Mouse (Mus musculus) C2C12 (cell line): Measurements from ENCODE around the gene Aunip. TPM values are rescaled to one million over a fixed set of nuclear protein-coding genes. Genes with fewer than 3 reads are reported as not detected.

Experiments used
- H3K27me3 ChIP-seq: one replicate; pipeline ENCODE4 v1.6.1; 2011; ENCODE audit not compliant: control insufficient read depth, insufficient read depth, insufficient read length
- H3K36me3 ChIP-seq: one replicate; pipeline ENCODE4 v1.6.1; 2011; ENCODE audit not compliant: control insufficient read depth, insufficient read depth
- H3K4me3 ChIP-seq: one replicate; pipeline ENCODE4 v1.5.1; 2011; ENCODE audit warnings: mild to moderate bottlenecking, control low read depth; ENCODE audit not compliant: poor library complexity, insufficient read depth, severe bottlenecking
- H3K79me2 ChIP-seq: one replicate; pipeline ENCODE4 v1.6.1; 2011; ENCODE audit not compliant: control insufficient read depth, insufficient read depth
- H3K79me3 ChIP-seq: one replicate; pipeline ENCODE4 v1.6.1; 2011; ENCODE audit warnings: low read depth, control low read depth
- H3ac ChIP-seq: one replicate; pipeline ENCODE3; 2011; ENCODE audit warnings: low read depth; ENCODE audit not compliant: control insufficient read depth, insufficient read length
- CEBPB ChIP-seq: IDR thresholded peaks from one replicate; pipeline ENCODE4 v1.6.1; 2011; ENCODE audit warnings: low read depth, mild to moderate bottlenecking, control low read depth, moderate library complexity
- CTCF ChIP-seq: IDR thresholded peaks from one replicate; pipeline ENCODE4 v1.5.1; 2011; ENCODE audit not compliant: control insufficient read depth, insufficient read depth, insufficient read length
- FOSL1 ChIP-seq: IDR thresholded peaks from one replicate; pipeline ENCODE4 v1.8.0; 2011; ENCODE audit warnings: mild to moderate bottlenecking, low read length; ENCODE audit not compliant: poor library complexity, insufficient read depth, severe bottlenecking
- MAX ChIP-seq: IDR thresholded peaks from one replicate; pipeline ENCODE4 v1.6.1; 2011; ENCODE audit warnings: mild to moderate bottlenecking, control low read depth
- MYOD1 ChIP-seq: IDR thresholded peaks from one replicate; pipeline ENCODE4 v1.6.1; 2011; ENCODE audit warnings: low read depth; ENCODE audit not compliant: control insufficient read depth, insufficient read length
- MYOG ChIP-seq: IDR thresholded peaks from one replicate; pipeline ENCODE4 v1.6.1; 2011; ENCODE audit not compliant: control insufficient read depth, insufficient read length; ENCODE audit errors: extremely low read depth
- USF1 ChIP-seq: IDR thresholded peaks from one replicate; pipeline ENCODE4 v1.6.1; 2011; ENCODE audit warnings: low read depth, mild to moderate bottlenecking, control low read depth, moderate library complexity
- polyA plus RNA-seq: library from polyadenylated mRNA; unstranded; fragments of >200 nt; fragmentation: generic; extraction: Trizol; gene quantifications from one replicate; pipeline ENCODE4 v1.2.1, GENCODE M21; 2012; ENCODE audit warnings: missing spikeins

Aunip gene
- polyA plus RNA-seq, 1 experiment, result 14.9 TPM

GRCm38 (mm10) chr4:134482442-134482841, 28.4 kb upstream of the Aunip start:
- Histone ChIP-seq H3K27me3 (no peaks in the 10 kb centered on the region), H3K79me3 (no peaks in the 10 kb centered on the region)

DNA sequence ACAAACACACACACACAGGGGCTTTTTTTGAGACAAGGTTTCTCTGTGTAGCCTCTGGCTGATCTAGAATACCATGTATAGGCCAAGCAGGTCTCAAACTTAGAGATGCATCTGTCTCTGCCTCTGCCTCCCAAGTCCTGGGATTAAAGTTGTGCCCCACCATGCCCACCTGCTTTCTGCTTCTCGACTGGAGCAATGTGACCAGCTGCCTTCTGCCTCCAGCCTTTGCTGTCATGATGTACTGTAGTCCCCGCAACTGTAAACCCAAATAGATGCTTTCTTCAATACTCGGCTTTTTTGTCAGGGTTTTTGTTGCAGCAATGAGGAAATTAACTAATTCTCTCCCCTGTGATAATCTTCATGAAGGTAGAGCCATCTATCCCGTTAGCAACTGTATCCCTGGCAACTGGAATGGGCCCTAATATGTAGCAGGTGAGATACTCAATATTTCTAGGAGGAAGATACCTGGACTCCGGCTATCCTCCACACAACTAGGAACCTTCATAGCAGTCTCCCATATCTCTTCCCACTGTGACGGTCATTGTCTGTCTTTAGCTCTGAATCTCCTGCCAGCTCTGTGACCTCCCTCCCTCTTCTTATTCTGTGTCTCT, 27.6 kb upstream of the Aunip start:
- Histone ChIP-seq H3K36me3 (no peaks in the 10 kb centered on the region), H3K27me3 (no peaks in the 10 kb centered on the region)
- TF ChIP-seq MAX, result no peak
- TF ChIP-seq CTCF, result no peak
- TF ChIP-seq USF1, result no peak
- TF ChIP-seq FOSL1, result no peak
- no peak for TF ChIP-seq CEBPB

More at GRCm38 (mm10) chr4:134482442-134482841, 28.4 kb upstream of the Aunip start:
- Histone ChIP-seq H3K79me2 (no peaks in the 10 kb centered on the region), H3K4me3 (no peak overlapping the region), H3K36me3 (no peaks in the 10 kb centered on the region), H3ac (no peak overlapping the region)
- no peak for TF ChIP-seq CEBPB
- TF ChIP-seq CTCF, result no peak
- TF ChIP-seq USF1, result no peak
- no peak for TF ChIP-seq MYOD1
- TF ChIP-seq MYOG, result no peak
- TF ChIP-seq MAX, result no peak
- TF ChIP-seq FOSL1, result no peak

DNA sequence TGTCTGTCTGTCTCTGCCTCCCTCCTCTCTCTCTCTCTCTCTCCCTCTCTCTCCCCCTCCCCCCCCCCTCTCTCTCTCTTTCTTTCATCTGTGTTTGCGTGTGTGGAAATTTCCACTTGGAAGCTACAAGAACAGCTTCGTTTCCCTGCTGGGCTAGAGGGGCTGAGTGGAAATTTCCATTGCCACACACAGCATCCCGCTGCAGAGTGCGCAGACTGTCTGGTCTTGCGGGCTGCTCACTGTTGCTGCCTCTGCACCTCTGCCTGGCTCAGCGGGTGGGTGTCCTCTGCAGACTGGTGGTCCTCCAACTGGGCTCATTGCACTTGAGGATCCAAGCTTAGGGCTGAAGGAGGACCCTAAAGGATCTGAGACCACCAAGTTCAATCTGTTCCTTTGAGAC, 27.1 kb upstream of the Aunip start:
- H3K4me3 ChIP-seq, result no peak overlapping the region
- no peaks in the 10 kb centered on the region for H3K79me2 ChIP-seq
- H3K27me3 ChIP-seq, result no peaks in the 10 kb centered on the region
- no peak overlapping the region for H3ac ChIP-seq
- no peaks in the 10 kb centered on the region for H3K36me3 ChIP-seq
- H3K79me3 ChIP-seq, result no peaks in the 10 kb centered on the region
- TF ChIP-seq MYOG (no peak), USF1 (no peak), CTCF (no peak), FOSL1 (no peak), MYOD1 (no peak), MAX (no peak), CEBPB (no peak)

More for the DNA sequence above, 27.6 kb upstream of the Aunip start:
- H3K79me3 ChIP-seq, result no peaks in the 10 kb centered on the region
- H3ac ChIP-seq, result no peak overlapping the region
- no peaks in the 10 kb centered on the region for H3K79me2 ChIP-seq
- no peak overlapping the region for H3K4me3 ChIP-seq

DNA sequence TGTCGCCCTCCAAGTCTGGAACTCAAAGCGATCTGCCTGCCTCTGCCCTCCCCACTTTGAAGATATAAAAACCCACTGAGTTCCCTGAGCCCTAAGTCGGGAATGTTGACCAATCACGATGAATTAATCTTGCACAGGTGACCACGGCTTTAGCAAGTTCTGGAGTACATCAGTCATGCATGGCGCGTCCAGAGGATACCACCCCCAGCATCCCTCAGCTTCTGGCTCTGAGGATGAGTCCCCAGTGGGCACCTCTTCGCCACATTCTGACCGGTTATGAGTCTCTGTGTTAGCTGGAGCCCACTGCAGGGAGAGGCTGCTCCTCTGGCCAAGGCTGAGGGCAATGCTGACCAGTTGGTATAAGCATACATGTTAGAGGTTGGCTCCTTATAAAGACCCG, 26.6 kb upstream of the Aunip start:
- Histone ChIP-seq H3K79me3 (no peaks in the 10 kb centered on the region), H3K4me3 (no peak overlapping the region), H3K27me3 (no peaks in the 10 kb centered on the region), H3K36me3 (no peaks in the 10 kb centered on the region), H3ac (no peak overlapping the region), H3K79me2 (no peaks in the 10 kb centered on the region)
- no peak for TF ChIP-seq MYOD1

- no peaks in the 10 kb centered on the region for H3K79me3 ChIP-seq
- H3K36me3 ChIP-seq, result no peaks in the 10 kb centered on the region
- H3K4me3 ChIP-seq, result no peak overlapping the region
- H3K79me2 ChIP-seq, result no peaks in the 10 kb centered on the region
- TF ChIP-seq CEBPB (no peak), MAX (no peak), USF1 (no peak), FOSL1 (no peak), CTCF (no peak), MYOG (no peak), MYOD1 (no peak)
- H3ac ChIP-seq, result no peak overlapping the region
- no peaks in the 10 kb centered on the region for H3K27me3 ChIP-seq
Observed at GRCm38 (mm10) chr4:134485151-134485900, 25.5 kb upstream of the Aunip start.

GRCm38 (mm10) chr4:134488211-134488610, 22.6 kb upstream of the Aunip start:
- no peak overlapping the region for H3K4me3 ChIP-seq
- H3K79me2 ChIP-seq, result no peaks in the 10 kb centered on the region
- H3K27me3 ChIP-seq, result no peaks in the 10 kb centered on the region
- H3K79me3 ChIP-seq, result no peaks in the 10 kb centered on the region
- H3K36me3 ChIP-seq, result no peaks in the 10 kb centered on the region
- no peak overlapping the region for H3ac ChIP-seq
- TF ChIP-seq FOSL1 (no peak), MYOG (no peak), CEBPB (no peak), CTCF (no peak), MYOD1 (no peak), MAX (no peak), USF1 (no peak)
